Mouse (Mus musculus) megakaryocyte, embryonic 14.5 days (primary cell): ENCODE measurements around the gene Fntb. TPM values are rescaled to one million over a fixed set of nuclear protein-coding genes. Genes with fewer than 3 reads are reported as not detected.
A peak's percentile ranks its signal among the peaks of the same experiment; 100 is the strongest.

Source experiments
- H3K27me3 ChIP-seq: replicated peaks from 2 replicates; pipeline ENCODE3; 2012; ENCODE audit warnings: inconsistent platforms
- H3K36me3 ChIP-seq: replicated peaks from 2 replicates; pipeline ENCODE3; 2012; ENCODE audit warnings: low read length, inconsistent platforms, mixed read lengths
- H3K4me1 ChIP-seq: 2 replicates; pipeline ENCODE4 v1.6.1; 2012; ENCODE audit warnings: inconsistent platforms
- H3K4me3 ChIP-seq: replicated peaks from 2 replicates; pipeline ENCODE3; 2012; ENCODE audit warnings: moderate library complexity, mild to moderate bottlenecking, inconsistent platforms
- H3K9me3 ChIP-seq: 2 replicates; pipeline ENCODE4 v1.6.1; 2012; ENCODE audit warnings: inconsistent platforms
- FLI1 ChIP-seq: IDR thresholded peaks from 2 replicates; pipeline ENCODE4 v1.6.1; 2012; ENCODE audit warnings: low read length, inconsistent platforms, mixed read lengths
- GATA1 ChIP-seq: IDR thresholded peaks from 3 replicates; pipeline ENCODE4 v1.6.1; 2012; ENCODE audit warnings: mixed read lengths, low read length, inconsistent platforms, borderline replicate concordance
- polyA plus RNA-seq: library from polyadenylated mRNA; stranded (reverse); fragments of >175 nt; gene quantifications from 2 replicates; pipeline ENCODE4 v1.2.3, GENCODE M21; 2012; ENCODE audit warnings: low replicate concordance; ENCODE audit not compliant: insufficient read depth

The Fntb gene
- polyA plus RNA-seq, 1 experiment = 13.4 TPM

DNA sequence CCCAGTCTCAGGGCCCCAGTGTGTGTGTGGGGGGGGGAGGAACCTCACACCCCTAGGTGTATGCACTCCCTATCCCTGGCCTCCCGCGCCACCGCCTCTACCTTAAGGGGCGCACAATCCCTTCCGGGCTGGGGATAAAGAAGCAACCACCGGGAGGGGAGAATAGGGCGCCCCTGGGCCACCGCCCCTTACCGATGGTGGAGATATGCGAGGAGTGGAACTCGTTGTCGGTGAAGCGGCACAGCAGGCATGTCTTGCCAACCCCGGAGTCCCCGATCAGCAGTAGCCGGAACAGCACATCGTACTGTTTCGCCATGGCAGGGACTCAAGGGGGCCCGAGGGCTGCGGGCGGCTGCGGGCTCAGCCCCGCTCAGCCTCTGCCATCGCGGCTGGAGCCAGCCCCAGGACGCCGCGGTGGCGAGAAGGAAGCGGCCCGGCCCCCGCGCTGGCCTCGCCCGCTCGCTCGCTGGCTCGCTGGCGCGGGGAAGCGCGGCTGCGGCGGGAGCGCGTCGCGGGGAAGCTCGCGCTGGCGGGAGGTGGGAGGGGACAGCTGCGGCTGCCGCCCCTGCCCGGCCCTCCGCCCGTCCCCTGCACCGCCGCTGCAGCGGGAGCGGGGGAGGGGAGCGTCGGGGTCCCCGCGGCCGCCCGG, 56.7 kb downstream of the Fntb start:
- Histone ChIP-seq H3K4me1 (peaks cover 28% of the 10 kb centered on the region), H3K36me3 (no peaks in the 10 kb centered on the region), H3K27me3 (peaks cover 94% of the 10 kb centered on the region), H3K4me3 (peak overlapping the region; percentile 90), H3K9me3 (no peaks in the 10 kb centered on the region)
- no peak for TF ChIP-seq GATA1
- TF ChIP-seq FLI1 = no peak

DNA sequence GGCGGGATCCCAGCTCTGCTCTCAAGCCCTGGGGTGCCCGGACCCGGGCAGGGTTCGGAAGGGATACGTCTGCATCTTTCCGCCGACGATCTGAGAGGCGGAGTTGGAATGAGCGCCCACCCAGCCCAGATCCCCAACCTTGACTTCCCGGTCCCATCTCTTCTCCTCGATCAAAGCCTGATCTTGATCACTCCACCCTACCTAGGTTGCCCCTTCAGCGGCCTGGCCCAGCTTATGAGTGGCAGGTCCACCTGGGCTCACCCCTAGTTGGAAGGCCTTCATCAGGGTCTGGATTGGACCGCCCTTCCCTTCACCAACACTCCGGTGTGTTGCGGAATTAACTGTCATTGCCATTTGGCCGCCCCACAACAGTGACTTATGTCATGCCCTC, 57.3 kb downstream of the Fntb start, which contains the start of gene Rab15:
Rab15 (minus strand) TSS at position 258 of the 391 bp plus-strand sequence.
- H3K9me3 ChIP-seq = no peaks in the 10 kb centered on the region
- H3K36me3 ChIP-seq = no peaks in the 10 kb centered on the region
- H3K4me3 ChIP-seq = peak within 1 kb of the TSS; percentile 90
- TF ChIP-seq GATA1 (no peak), FLI1 (no peak)
- peaks cover 93% of the 10 kb centered on the region for H3K27me3 ChIP-seq
- peaks cover 31% of the 10 kb centered on the region for H3K4me1 ChIP-seq

DNA sequence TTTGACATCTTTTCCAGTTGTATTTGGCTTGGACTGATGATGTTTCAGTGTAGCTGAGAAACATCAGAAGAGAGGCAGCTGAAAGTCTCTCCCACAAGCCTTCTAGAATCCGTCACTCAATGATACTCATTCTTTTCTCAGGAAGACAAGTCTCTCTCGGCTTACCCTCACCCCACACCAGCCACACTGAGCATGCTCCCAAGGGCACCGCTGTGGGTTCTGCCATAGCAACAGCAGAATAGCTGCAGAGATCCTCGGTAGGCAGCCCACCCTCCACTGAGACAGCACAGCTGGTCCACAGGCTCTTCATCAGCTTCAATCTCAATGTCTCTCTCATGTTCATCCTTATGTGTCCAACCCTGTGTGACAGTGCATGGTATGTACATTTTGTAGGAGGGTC, 59.9 kb downstream of the Fntb start:
- TF ChIP-seq GATA1 = no peak
- no peak for TF ChIP-seq FLI1
- Histone ChIP-seq H3K9me3 (no peaks in the 10 kb centered on the region), H3K27me3 (peaks cover 70% of the 10 kb centered on the region), H3K4me1 (peaks cover 31% of the 10 kb centered on the region), H3K36me3 (no peaks in the 10 kb centered on the region), H3K4me3 (no peak overlapping the region)

DNA sequence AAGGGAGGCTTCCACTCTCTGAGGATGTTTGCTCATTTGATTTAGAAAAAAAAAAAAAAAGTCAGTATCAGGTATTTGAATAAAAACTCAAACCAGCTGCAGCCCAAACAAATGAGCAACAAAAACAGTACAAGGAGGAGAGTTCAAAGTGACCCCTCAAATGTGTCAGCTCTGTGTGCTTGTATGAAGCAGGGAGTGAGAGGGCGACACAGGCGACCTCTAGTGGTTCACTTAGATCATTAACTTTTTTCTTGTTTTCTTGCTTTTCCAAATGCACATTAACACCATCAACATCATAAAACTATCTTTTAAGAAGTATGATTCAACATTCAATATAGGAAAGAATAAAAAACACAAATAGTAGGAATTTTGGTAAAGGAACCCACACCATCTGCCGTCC, 67.3 kb downstream of the Fntb start:
- peaks cover 6% of the 10 kb centered on the region; the same call in 1 of the 2 replicates for H3K4me1 ChIP-seq
- H3K27me3 ChIP-seq = peaks cover 7% of the 10 kb centered on the region
- H3K9me3 ChIP-seq = no peaks in the 10 kb centered on the region
- TF ChIP-seq GATA1 (no peak), FLI1 (no peak)
- H3K36me3 ChIP-seq = no peaks in the 10 kb centered on the region
- no peak overlapping the region for H3K4me3 ChIP-seq

DNA sequence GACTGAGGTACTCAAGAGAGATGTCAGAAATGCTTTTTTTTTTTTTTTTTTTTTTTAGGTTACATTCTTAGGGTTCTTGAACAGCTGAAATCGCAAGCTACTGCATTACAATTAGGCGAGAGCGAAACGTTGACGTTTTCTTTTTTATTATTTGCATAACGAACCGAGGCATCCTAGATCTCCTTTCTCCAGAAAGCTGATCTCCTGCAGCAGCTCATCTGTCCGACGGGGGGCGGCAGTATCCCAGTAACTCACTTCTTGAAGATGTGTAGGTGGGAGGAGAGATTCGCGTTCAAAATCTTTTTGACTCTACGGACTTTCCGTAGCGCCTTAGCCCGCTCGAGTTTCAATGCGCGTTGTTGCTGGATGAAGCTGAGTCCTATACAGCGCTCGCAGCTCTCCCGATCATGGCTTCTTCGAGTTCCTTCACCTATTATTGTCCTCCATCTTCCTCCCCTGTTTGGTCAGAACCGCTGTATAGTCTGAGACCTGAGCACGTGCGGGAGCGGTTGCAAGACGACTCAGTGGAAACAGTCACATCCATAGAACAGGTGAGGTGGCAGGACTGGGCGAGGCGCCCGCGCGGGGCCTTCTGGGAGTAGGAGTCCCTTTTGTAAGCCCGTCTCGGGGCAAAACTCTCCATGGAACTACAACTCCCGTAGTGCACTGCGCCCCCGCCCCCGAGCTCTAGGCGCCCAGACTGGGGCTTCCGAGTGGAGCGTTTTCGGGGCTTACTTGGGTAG, 71.9 kb downstream of the Fntb start:
- H3K27me3 ChIP-seq = peaks cover 3% of the 10 kb centered on the region

DNA sequence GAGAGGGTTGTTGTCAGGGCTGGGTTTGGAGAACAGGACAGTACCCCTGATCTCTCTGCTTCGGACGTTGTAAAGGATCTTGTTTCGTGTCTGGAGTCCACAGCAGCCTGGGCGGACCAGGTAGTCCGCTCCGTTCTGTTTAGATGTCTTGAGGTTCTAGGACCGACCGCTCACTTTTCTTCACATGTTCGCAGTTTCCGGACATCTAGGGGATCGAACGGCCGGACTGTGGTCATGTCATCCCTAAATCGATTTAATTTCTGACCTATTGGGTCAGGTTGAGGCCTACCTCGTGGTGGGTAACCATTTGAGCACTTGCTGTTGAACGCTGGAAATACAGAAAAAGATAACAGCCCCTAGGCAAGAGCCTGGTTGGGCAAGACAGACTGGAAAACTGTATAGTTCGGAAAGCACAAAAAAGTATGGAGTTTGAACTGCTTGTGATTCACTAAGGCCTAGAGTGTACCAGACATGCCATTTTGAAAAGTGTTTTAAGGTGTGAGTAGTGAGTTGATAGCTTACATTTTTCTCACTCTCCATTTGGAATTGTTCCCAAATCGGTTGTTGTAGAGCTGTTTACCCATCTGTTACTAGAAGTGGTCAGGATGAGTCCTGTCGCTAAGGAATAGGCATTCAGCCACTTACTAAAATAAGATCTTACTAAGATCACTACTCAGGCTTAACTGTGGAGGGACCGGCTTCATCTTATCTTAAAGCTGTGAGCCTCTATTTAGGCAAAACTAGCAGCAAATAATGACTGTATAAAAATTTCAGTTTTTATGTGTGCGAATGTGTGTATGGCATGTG, 72.7 kb downstream of the Fntb start:
- H3K4me1 ChIP-seq = peaks cover 33% of the 10 kb centered on the region
- no peaks in the 10 kb centered on the region for H3K9me3 ChIP-seq
- peak overlapping the region; percentile 96 for H3K4me3 ChIP-seq
- peaks cover 3% of the 10 kb centered on the region for H3K27me3 ChIP-seq
- TF ChIP-seq GATA1 (no peak), FLI1 (no peak)
- H3K36me3 ChIP-seq = peaks cover 10% of the 10 kb centered on the region

More for the DNA sequence above, 71.9 kb downstream of the Fntb start:
- H3K4me3 ChIP-seq = peak overlapping the region; percentile 96
- H3K9me3 ChIP-seq = no peaks in the 10 kb centered on the region
- peaks cover 3% of the 10 kb centered on the region for H3K36me3 ChIP-seq
- no peak for TF ChIP-seq GATA1
- no peak for TF ChIP-seq FLI1
- H3K4me1 ChIP-seq = peaks cover 33% of the 10 kb centered on the region

DNA sequence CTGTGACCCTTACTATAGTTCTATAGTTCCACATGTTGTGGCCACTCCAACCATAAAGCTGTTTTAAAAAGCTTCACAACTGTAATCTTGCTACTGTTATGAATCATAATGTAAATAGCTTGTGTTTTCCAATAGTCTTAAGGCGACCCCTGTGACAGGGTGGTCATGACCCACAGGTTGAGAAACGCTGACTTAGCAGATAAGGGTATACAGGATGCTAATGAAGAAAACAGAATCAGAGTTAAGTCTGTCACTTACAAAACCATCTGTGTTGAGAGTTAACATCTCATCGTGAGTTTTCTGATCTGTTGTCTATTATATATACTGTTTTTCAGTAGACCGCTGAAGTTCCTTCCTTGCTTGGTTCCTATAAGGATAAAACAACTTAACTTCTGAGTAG, 73.9 kb downstream of the Fntb start:
- peaks cover 10% of the 10 kb centered on the region for H3K36me3 ChIP-seq
- no peak overlapping the region for H3K4me3 ChIP-seq
- peaks cover 30% of the 10 kb centered on the region for H3K4me1 ChIP-seq
- H3K9me3 ChIP-seq = no peaks in the 10 kb centered on the region
- TF ChIP-seq GATA1 = no peak
- TF ChIP-seq FLI1 = no peak
- H3K27me3 ChIP-seq = peaks cover 3% of the 10 kb centered on the region

DNA sequence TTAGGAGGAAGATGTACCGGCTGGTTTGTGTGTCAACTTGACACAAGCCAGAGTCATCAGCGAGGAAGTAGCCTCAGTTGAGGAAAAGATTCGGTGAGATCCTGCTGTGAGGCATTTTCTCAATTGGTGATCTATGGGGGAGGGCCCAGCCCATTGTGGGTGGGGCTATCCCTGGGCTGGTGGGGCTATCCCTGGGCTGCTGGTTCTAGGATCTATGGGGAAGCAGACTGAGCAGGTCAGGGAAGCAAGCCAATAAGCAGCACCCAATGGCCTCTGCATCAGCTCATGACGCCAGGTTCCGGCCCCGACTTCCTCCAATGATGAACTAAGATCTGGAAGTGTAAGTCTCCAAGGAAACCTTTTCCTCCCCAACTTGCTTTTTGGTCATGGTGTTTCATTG, 74.7 kb downstream of the Fntb start:
- H3K4me1 ChIP-seq = peaks cover 32% of the 10 kb centered on the region
- no peaks in the 10 kb centered on the region for H3K9me3 ChIP-seq
- TF ChIP-seq GATA1 = no peak
- no peak for TF ChIP-seq FLI1
- no peak overlapping the region for H3K4me3 ChIP-seq
- H3K36me3 ChIP-seq = peaks cover 10% of the 10 kb centered on the region
- peaks cover 1% of the 10 kb centered on the region for H3K27me3 ChIP-seq

DNA sequence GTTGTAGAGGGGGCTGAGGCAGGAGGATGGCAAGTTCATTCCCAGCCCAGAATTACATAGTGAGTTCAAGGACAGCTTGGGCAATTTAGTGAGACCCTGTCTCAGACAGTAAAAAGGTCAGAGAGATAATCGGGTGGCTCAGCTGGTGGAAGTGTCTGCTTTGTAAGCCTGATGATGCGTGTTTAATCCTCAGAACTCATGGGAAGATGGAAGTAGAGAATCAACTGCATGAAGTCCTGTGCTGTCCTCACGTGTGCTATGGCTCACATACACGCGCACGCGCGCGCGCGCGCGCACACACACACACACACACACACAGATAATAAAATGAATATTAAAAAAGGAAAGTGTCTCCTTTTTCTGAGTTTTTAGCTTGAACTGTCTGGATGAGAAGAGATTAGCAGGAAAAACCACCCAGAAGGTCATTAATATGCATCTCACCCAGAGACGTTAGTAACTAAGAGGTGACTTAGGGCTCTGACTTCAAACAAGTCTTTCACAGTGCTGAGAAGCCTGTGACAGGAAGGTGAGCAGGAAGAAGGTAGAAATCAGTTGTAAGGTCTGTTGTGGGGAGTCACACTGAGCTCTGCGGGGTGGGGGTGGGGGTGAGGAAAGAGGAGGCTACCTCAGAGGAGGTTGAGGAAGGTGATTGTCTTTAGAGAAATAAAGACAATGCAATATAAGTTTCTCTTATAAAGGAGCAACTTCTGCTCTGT, 79.1 kb downstream of the Fntb start:
- peaks cover 17% of the 10 kb centered on the region for H3K4me1 ChIP-seq
- no peak overlapping the region for H3K4me3 ChIP-seq
- peaks cover 18% of the 10 kb centered on the region for H3K36me3 ChIP-seq
- no peaks in the 10 kb centered on the region for H3K27me3 ChIP-seq
- TF ChIP-seq GATA1 (no peak), FLI1 (no peak)
- H3K9me3 ChIP-seq = no peaks in the 10 kb centered on the region
